In genomic region chr15:100879073-100879472, GRCm38 (mm10) we compare ENCODE assay signal across 24 mouse cellular contexts. TPM values are rescaled to one million over a fixed set of nuclear protein-coding genes. Genes with fewer than 3 reads are reported as not detected.
A peak's percentile ranks its signal among the peaks of the same experiment; 100 is the strongest.
DNase-seq lines count a peak whose midpoint lies in the region; ATAC-seq and TF ChIP-seq lines count a peak whose summit lies in the region.
"Had no signal": no experiment of that assay in that cellular context is flagged by ENCODE, and none has a peak within 500 bp of the region (broad histone marks: within the 10 kb centered on the region; RNA-seq: fewer than 3 reads in every experiment).

No protein-coding gene starts in this region.

- no peaks in the 10 kb centered on the region for H3K79me2 ChIP-seq in CH12.LX (replicated peaks; ENCODE audit: control insufficient read depth, extremely low read depth, insufficient read depth, poor library complexity, severe bottlenecking)

- no peak overlapping the region for H3K9ac ChIP-seq in forebrain, embryonic 14.5 days (ENCODE audit: low read length)
- H3K9ac ChIP-seq in forebrain, embryonic 13.5 days = no peak overlapping the region
- no peak overlapping the region for H3K9ac ChIP-seq in CH12.LX (ENCODE audit: insufficient read depth, low read depth)
- no peak overlapping the region for H3K9ac ChIP-seq in neural tube, embryonic 15.5 days (replicated peaks)
- H3K9ac ChIP-seq: forebrain, embryonic 15.5 days; liver, embryonic 15.5 days; lung, embryonic 14.5 days; midbrain, embryonic 15.5 days; stomach, embryonic 15.5 days had no signal

- no peak for TF ChIP-seq EP300 in CH12.LX (IDR thresholded peaks at IDR 0.05; ENCODE audit: low read length)

- no peak overlapping the region for H3K4me3 ChIP-seq in forebrain, embryonic 14.5 days (ENCODE audit: low read depth, low read length)
- H3K4me3 ChIP-seq in forebrain, embryonic 13.5 days = no peak overlapping the region
- no peak overlapping the region for H3K4me3 ChIP-seq in layer of hippocampus, adult 2 months
- no peak overlapping the region for H3K4me3 ChIP-seq in CH12.LX (replicated peaks in 1 of 3; ENCODE audit: low read depth in 2 of 3, low read length in 2 of 3, poor library complexity in 1 of 3)
- no peak overlapping the region for H3K4me3 ChIP-seq in neural tube, embryonic 15.5 days (replicated peaks)
- H3K4me3 ChIP-seq: forebrain, embryonic 15.5 days; hindbrain, embryonic 10.5 days; liver, embryonic 15.5 days; midbrain, embryonic 10.5 days; midbrain, embryonic 15.5 days; stomach, embryonic 15.5 days had no signal

- WGBS in forebrain, embryonic 14.5 days = 55% methylated on average over 15 of the region's 15 CpGs
- WGBS in forebrain, embryonic 13.5 days = 54% methylated on average over 15 of the region's 15 CpGs
- 59% methylated on average over 15 of the region's 15 CpGs for WGBS in neural tube, embryonic 15.5 days

- DNase-seq in forebrain, embryonic 14.5 days (ENCODE audit: low spot score) = peak; percentile 17
- DNase-seq in layer of hippocampus, adult 2 months (ENCODE audit: low spot score in 2 of 2) = no peak
- no peak for DNase-seq in layer of hippocampus, postnatal 36 days
- DNase-seq in CH12.LX (ENCODE audit: extremely low read depth) = peak; percentile 17
- peak; percentile 31 for DNase-seq in ZHBTc4 (ENCODE audit: low read depth, low spot score)
- DNase-seq in adrenal gland, adult 18-20 months (ENCODE audit: low spot score in 2 of 2) = no peak
- DNase-seq: adrenal gland, postnatal 14 days; cerebellum, adult 11-12 months; cerebellum, postnatal 36 days; heart, postnatal 14 days; kidney, postnatal 25 days; lung, embryonic 14.5 days; lung, postnatal 14 days; right cerebral cortex, postnatal 14 days; thymus, postnatal 14 days had no signal

- H3K4me1 ChIP-seq in forebrain, embryonic 14.5 days (ENCODE audit: control insufficient read depth, insufficient read depth, low read length) = no peaks in the 10 kb centered on the region
- H3K4me1 ChIP-seq in forebrain, embryonic 13.5 days = peaks cover 9% of the 10 kb centered on the region
- H3K4me1 ChIP-seq in CH12.LX (ENCODE audit: control insufficient read depth in 1 of 2, insufficient read depth in 2 of 2) = peaks cover 4 to 5% of the 10 kb centered on the region in 2 experiments; a peak in 2 of 4 replicates
- peaks cover 10% of the 10 kb centered on the region; the same call in 1 of the 2 replicates for H3K4me1 ChIP-seq in neural tube, embryonic 15.5 days
- H3K4me1 ChIP-seq: liver, embryonic 15.5 days; stomach, embryonic 15.5 days had no signal

- no peak for TF ChIP-seq RAD21 in CH12.LX (IDR thresholded peaks at IDR 0.05; ENCODE audit: low read depth, low read length)

- H3K9me3 ChIP-seq in forebrain, embryonic 14.5 days (replicated peaks; ENCODE audit: control insufficient read depth, low read length) = no peaks in the 10 kb centered on the region
- H3K9me3 ChIP-seq in forebrain, embryonic 13.5 days (replicated peaks) = no peaks in the 10 kb centered on the region
- no peaks in the 10 kb centered on the region for H3K9me3 ChIP-seq in CH12.LX (replicated peaks; ENCODE audit: low read length)
- no peaks in the 10 kb centered on the region for H3K9me3 ChIP-seq in neural tube, embryonic 15.5 days (replicated peaks)
- H3K9me3 ChIP-seq: forebrain, embryonic 15.5 days; hindbrain, embryonic 10.5 days; liver, embryonic 15.5 days; midbrain, embryonic 10.5 days; midbrain, embryonic 15.5 days; stomach, embryonic 15.5 days had no signal

- ATAC-seq in forebrain, embryonic 14.5 days = no peak
- no peak for ATAC-seq in forebrain, embryonic 13.5 days
- ATAC-seq in neural tube, embryonic 15.5 days (ENCODE audit: low FRiP score) = no peak
- ATAC-seq: forebrain, embryonic 15.5 days; intestine, postnatal 0 days; midbrain, embryonic 15.5 days had no signal

- in situ Hi-C loops in CH12.LX (cut with MboI; ENCODE audit: low pct_ligation_motif_present, low pct_unique_long_range_greater_than_20kb, low sequenced_read_pairs) = no loop called here

- no peak overlapping the region for H3K27ac ChIP-seq in forebrain, embryonic 14.5 days (ENCODE audit: low read depth, low read length)
- no peak overlapping the region for H3K27ac ChIP-seq in forebrain, embryonic 13.5 days
- H3K27ac ChIP-seq in layer of hippocampus, adult 2 months = 0 out of 2 replicates have a peak overlapping the region, but pooled peaks have one; percentile 2
- H3K27ac ChIP-seq in CH12.LX (ENCODE audit: insufficient read depth, low read depth) = no peak overlapping the region
- no peak overlapping the region for H3K27ac ChIP-seq in neural tube, embryonic 15.5 days (replicated peaks)
- H3K27ac ChIP-seq: forebrain, embryonic 15.5 days; hindbrain, embryonic 10.5 days; liver, embryonic 15.5 days; midbrain, embryonic 10.5 days; midbrain, embryonic 15.5 days; stomach, embryonic 15.5 days had no signal

- no peak for TF ChIP-seq CTCF in layer of hippocampus, adult 2 months (conservative IDR thresholded peaks at IDR 0.05)
- no peak for TF ChIP-seq CTCF in CH12.LX (conservative IDR thresholded peaks at IDR 0.05 in 1 of 2, IDR thresholded peaks at IDR 0.05 in 1 of 2; ENCODE audit: low read depth in 2 of 2, low read length in 2 of 2)

- dilution Hi-C loops in CH12.LX (cut with MboI; ENCODE audit: extremely low pct_ligation_motif_present, extremely low pct_unique_long_range_greater_than_20kb, low sequenced_read_pairs) = no loop called here

- no peaks in the 10 kb centered on the region for H3K27me3 ChIP-seq in forebrain, embryonic 14.5 days (replicated peaks; ENCODE audit: control insufficient read depth, insufficient read depth, low read length)
- 0 out of 2 replicates have a peak, but pooled peaks cover 4% of the 10 kb centered on the region for H3K27me3 ChIP-seq in forebrain, embryonic 13.5 days
- peaks cover 74% of the 10 kb centered on the region for H3K27me3 ChIP-seq in CH12.LX (replicated peaks)
- H3K27me3 ChIP-seq in neural tube, embryonic 15.5 days (replicated peaks) = no peaks in the 10 kb centered on the region
- H3K27me3 ChIP-seq: forebrain, embryonic 15.5 days; midbrain, embryonic 15.5 days; stomach, embryonic 15.5 days had no signal

- H3K36me3 ChIP-seq in forebrain, embryonic 14.5 days (ENCODE audit: control insufficient read depth, insufficient read depth, low read length) = no peaks in the 10 kb centered on the region
- no peaks in the 10 kb centered on the region for H3K36me3 ChIP-seq in forebrain, embryonic 13.5 days (ENCODE audit: poor library complexity, severe bottlenecking)
- no peaks in the 10 kb centered on the region for H3K36me3 ChIP-seq in CH12.LX (replicated peaks in 1 of 2; ENCODE audit: control insufficient read depth in 1 of 2, insufficient read depth in 1 of 2, low read length in 1 of 2)
- no peaks in the 10 kb centered on the region for H3K36me3 ChIP-seq in neural tube, embryonic 15.5 days
- H3K36me3 ChIP-seq: forebrain, embryonic 15.5 days; hindbrain, embryonic 10.5 days; liver, embryonic 15.5 days; midbrain, embryonic 10.5 days; midbrain, embryonic 15.5 days; stomach, embryonic 15.5 days had no signal

- no peak overlapping the region for H3K4me2 ChIP-seq in forebrain, embryonic 14.5 days (ENCODE audit: low read length)
- no peak overlapping the region for H3K4me2 ChIP-seq in forebrain, embryonic 13.5 days
- H3K4me2 ChIP-seq in CH12.LX (ENCODE audit: insufficient read depth, low read depth, poor library complexity, severe bottlenecking) = no peak overlapping the region
- H3K4me2 ChIP-seq in neural tube, embryonic 15.5 days = no peak overlapping the region
- H3K4me2 ChIP-seq: forebrain, embryonic 15.5 days; liver, embryonic 15.5 days; lung, embryonic 14.5 days; midbrain, embryonic 15.5 days; stomach, embryonic 15.5 days had no signal

- TF ChIP-seq POLR2A in CH12.LX (IDR thresholded peaks at IDR 0.05; ENCODE audit: low read depth, low read length) = no peak

TF ChIP-seq in CH12.LX, 34 proteins besides CTCF, POLR2A, EP300 and RAD21:
- TF ChIP-seq NRF1 (IDR thresholded peaks at IDR 0.05; ENCODE audit: low read depth, low read length) (no peak), ZNF384 (IDR thresholded peaks at IDR 0.05; ENCODE audit: low read depth, low read length) (no peak), ZC3H11A (IDR thresholded peaks at IDR 0.05; ENCODE audit: low read depth, low read length) (no peak), USF1 (IDR thresholded peaks at IDR 0.05; ENCODE audit: low read depth, low read length) (no peak)
TF ChIP-seq in CH12.LX: peak in this region for 0.

RNA-seq across cellular contexts. Expression of gene Scn8a, which starts 9.4 kb away (rescaled TPM):
- 6.8 and 12.5 TPM in 2 replicates for polyA plus RNA-seq in forebrain, embryonic 14.5 days (2014; fragmentation: Nextera tagmentation; extraction: Ambion mirVana)
- polyA plus RNA-seq in forebrain, embryonic 13.5 days (2015; fragmentation: Nextera tagmentation; extraction: Ambion mirVana) = 13.3 and 17.1 TPM in 2 replicates
- 100 to 1,000 TPM; 245 to 263 TPM for total RNA-seq in layer of hippocampus, adult 2 months (2021)
- total RNA-seq in layer of hippocampus, postnatal 36 days (2021) = 100 to 1,000 TPM; 223 to 249 TPM
- total RNA-seq in CH12.LX (2012; rRNA removed) (0.04 and 0.13 TPM in 2 replicates), CH12.LX (2014; rRNA removed) (0.09 and 0.15 TPM in 2 replicates)
- 0.39 and 0.44 TPM in 2 replicates for polyA plus RNA-seq in CH12.LX (2012; ENCODE audit: insufficient read length, low read depth)
- 24.9 and 29.2 TPM in 2 replicates for polyA plus RNA-seq in neural tube, embryonic 15.5 days (2015; fragmentation: Nextera tagmentation; extraction: Ambion mirVana)
- total RNA-seq in adrenal gland, adult 18-20 months (2021) = 1 to 10 TPM; 2.8 to 3.6 TPM

Comparison
In these comparisons a context has a peak if more than half of its experiments do, and no peak if none do; other contexts are left out.
1. DNase-seq: peak in forebrain, embryonic 14.5 days (single experiment), CH12.LX (single experiment) and ZHBTc4 (single experiment); none in layer of hippocampus, adult 2 months (0 of 2), layer of hippocampus, postnatal 36 days (0 of 2) and adrenal gland, adult 18-20 months (0 of 2).
2. RNA of gene Scn8a, which starts 9.4 kb away (total RNA-seq): 245 to 263 TPM in layer of hippocampus, adult 2 months and 223 to 249 TPM in layer of hippocampus, postnatal 36 days; 2.8 to 3.6 TPM in adrenal gland, adult 18-20 months and 0.04 to 0.15 TPM in CH12.LX; every median in the first group is over 10 times any median in the second.